Mouse (Mus musculus) liver, embryonic 15.5 days (tissue): ENCODE results near the gene Nemp1. TPM values are rescaled to one million over a fixed set of nuclear protein-coding genes. Genes with fewer than 3 reads are reported as not detected.
"Not testable (repeated sequence)": the region's sequence is repeated elsewhere in the genome, so short reads cannot be mapped to it uniquely, and the experiment has no call there.

ENCODE experiments used
- ATAC-seq: fragments of 200-750 bp; cut with Nextera tagmentation; 2 replicates; pipeline ENCODE4 v1.8.0; 2017; ENCODE audit warnings: moderate number of reproducible peaks, mild to moderate bottlenecking, moderate library complexity; ENCODE audit not compliant: insufficient read depth
- H3K27ac ChIP-seq: fragments of 300-500 bp; sonication (generic); replicated peaks from 2 replicates; pipeline ENCODE4 v1.5.1; 2015; ENCODE audit warnings: mild to moderate bottlenecking, inconsistent platforms
- H3K27me3 ChIP-seq: fragments of 300-500 bp; sonication (generic); 2 replicates; pipeline ENCODE4 v1.6.1; 2015; ENCODE audit warnings: mild to moderate bottlenecking, inconsistent platforms
- H3K36me3 ChIP-seq: fragments of 300-500 bp; sonication (generic); replicated peaks from 2 replicates; pipeline ENCODE4 v1.6.1; 2015; ENCODE audit warnings: moderate library complexity, mild to moderate bottlenecking, inconsistent platforms
- H3K4me1 ChIP-seq: fragments of 300-500 bp; sonication (generic); replicated peaks from 2 replicates; pipeline ENCODE4 v1.6.1; 2015; ENCODE audit warnings: inconsistent platforms
- H3K4me2 ChIP-seq: fragments of 300-500 bp; sonication (generic); 2 replicates; pipeline ENCODE4 v1.6.1; 2015; ENCODE audit warnings: moderate library complexity, mild to moderate bottlenecking, inconsistent platforms
- H3K4me3 ChIP-seq: fragments of 300-500 bp; sonication (generic); replicated peaks from 2 replicates; pipeline ENCODE4 v1.5.1; 2015; ENCODE audit warnings: mild to moderate bottlenecking, inconsistent platforms
- H3K9ac ChIP-seq: fragments of 300-500 bp; sonication (generic); 2 replicates; pipeline ENCODE4 v1.6.1; 2015; ENCODE audit warnings: moderate library complexity, mild to moderate bottlenecking, inconsistent platforms
- H3K9me3 ChIP-seq: fragments of 300-500 bp; sonication (generic); replicated peaks from 2 replicates; pipeline ENCODE4 v1.6.1; 2016; ENCODE audit warnings: inconsistent platforms
- WGBS: fragments of 180-500 bp; shearing (Covaris S2); methylation state at CpG from one replicate; pipeline ENCODE4 v1.1.7; 2015; ENCODE audit warnings: mixed read lengths; ENCODE audit not compliant: insufficient replicate concordance; 5-methylcytosine and 5-hydroxymethylcytosine counted together
- polyA plus RNA-seq: library from polyadenylated mRNA; unstranded; fragments of >200 nt; fragmentation: Nextera tagmentation; extraction: Ambion mirVana; gene quantifications from 2 replicates; pipeline ENCODE4 v1.2.1, GENCODE M21; 2015

The Nemp1 gene
- polyA plus RNA-seq, 1 experiment from 2014 or later, result 5.7 TPM

DNA sequence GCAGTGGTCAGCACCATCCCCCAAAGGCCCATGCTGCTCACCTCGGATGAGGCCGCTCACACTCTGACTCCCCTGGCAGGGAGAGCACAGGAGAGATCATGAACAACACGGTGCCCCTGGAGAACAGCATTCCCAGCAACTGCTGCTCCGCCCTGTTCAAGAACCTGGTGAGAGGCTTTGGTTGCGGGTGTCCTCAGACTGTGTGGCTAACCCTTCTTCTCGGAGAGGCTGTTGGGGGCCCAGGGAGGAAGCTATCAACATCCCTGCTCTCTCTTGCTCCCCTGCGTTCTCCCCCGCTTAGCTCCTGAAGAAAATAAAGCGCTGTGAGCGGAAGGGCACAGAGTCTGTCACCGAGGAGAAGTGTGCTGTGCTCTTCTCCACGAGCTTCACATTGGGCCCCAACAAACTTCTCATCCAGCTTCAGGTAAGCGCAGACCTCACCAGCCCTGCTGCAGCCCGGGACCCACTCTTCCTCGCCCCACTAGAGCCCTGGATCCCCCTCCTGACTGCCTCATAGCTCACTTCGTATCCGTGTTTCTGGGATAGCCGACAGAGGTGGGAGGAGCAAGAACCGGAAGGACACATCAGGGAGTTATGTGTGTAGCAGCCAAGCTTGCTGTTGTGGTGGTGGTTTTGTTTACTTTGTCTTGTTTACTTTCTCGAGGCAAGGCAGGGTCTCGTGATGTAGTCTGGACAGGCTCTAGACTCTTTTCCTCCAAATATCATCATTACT lies 13.6 kb upstream of the Nemp1 start:
- H3K9ac ChIP-seq, result no peak overlapping the region
- H3K36me3 ChIP-seq, result peaks cover 66% of the 10 kb centered on the region
- peak overlapping the region; percentile 7; the same call in 1 of the 2 replicates for H3K4me2 ChIP-seq
- no peaks in the 10 kb centered on the region for H3K27me3 ChIP-seq
- 70% methylated on average over 21 of the region's 21 CpGs for WGBS
- no peak for ATAC-seq
- no peaks in the 10 kb centered on the region for H3K4me1 ChIP-seq
- no peak overlapping the region for H3K4me3 ChIP-seq
- H3K27ac ChIP-seq, result no peak overlapping the region
- no peaks in the 10 kb centered on the region for H3K9me3 ChIP-seq

DNA sequence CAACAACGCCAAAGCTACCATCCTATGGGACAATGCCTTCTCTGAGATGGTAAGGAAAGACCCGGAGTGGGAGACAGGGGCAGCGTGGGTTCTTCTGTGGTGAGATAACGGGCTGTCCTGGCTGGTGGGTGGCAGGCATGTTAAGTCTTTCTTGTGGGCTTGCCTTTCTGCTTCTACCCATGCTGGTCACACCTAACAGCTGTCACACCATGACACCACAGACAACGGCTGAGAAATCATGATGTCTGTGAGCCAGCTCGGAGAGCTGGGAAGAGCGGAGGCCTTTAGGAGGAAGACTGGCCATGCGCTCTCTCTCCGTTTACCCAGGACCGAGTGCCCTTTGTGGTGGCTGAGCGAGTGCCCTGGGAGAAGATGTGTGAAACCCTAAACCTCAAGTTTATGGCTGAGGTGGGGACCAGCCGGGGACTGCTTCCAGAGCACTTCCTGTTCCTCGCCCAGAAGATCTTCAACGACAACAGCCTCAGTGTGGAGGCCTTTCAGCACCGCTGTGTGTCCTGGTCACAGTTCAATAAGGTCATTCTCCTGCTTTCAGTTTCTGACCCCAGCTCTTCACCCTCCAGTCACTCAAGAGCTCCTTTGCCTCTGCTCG lies 11.6 kb upstream of the Nemp1 start:
- no peak for ATAC-seq
- Histone ChIP-seq H3K9ac (no peak overlapping the region), H3K36me3 (peaks cover 65% of the 10 kb centered on the region), H3K4me1 (no peaks in the 10 kb centered on the region), H3K4me3 (no peak overlapping the region), H3K4me2 (no peak overlapping the region), H3K27ac (no peak overlapping the region), H3K9me3 (no peaks in the 10 kb centered on the region), H3K27me3 (no peaks in the 10 kb centered on the region)
- WGBS, result 50% methylated on average over 16 of the region's 16 CpGs

DNA sequence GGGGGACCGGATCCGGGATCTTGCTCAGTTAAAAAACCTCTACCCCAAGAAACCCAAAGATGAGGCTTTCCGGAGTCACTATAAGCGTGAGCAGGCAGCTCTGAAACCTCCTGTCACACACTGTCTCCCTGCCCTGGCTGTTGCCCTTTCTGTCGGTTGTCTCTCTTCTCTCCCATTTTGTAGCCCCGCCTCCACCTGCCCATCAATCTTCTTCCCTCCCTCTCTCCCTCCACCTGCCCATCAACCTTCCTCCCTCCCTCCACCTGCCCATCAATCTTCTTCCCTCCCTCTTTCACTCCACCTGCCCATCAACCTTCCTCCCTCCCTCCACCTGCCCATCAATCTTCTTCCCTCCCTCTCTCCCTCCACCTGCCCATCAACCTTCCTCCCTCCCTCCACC lies 9.1 kb upstream of the Nemp1 start:
- 76% methylated on average over 6 of the region's 6 CpGs for WGBS
- H3K4me2 ChIP-seq, result not testable (repeated sequence)

DNA sequence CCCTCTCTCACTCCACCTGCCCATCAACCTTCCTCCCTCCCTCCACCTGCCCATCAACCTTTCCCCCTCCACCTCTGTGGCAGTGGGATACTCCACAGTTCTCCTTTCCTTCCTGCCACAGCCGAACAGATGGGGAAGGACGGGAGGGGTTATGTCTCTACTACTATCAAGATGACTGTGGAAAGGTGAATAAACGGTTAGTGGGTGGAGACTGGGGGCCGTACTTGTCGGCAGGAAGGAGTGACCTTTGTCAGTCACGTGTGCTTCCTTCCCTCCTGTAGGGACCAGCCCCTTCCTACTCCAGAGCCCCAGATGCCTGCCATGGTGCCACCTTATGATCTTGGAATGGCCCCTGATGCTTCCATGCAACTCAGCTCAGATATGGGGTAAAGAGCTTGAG lies 8.6 kb upstream of the Nemp1 start:
- no peak for ATAC-seq
- Histone ChIP-seq H3K4me1 (peaks cover 23% of the 10 kb centered on the region), H3K9me3 (no peaks in the 10 kb centered on the region), H3K27me3 (peaks cover 20% of the 10 kb centered on the region), H3K9ac (no peak overlapping the region), H3K4me3 (no peak overlapping the region), H3K36me3 (peaks cover 43% of the 10 kb centered on the region), H3K4me2 (no peak overlapping the region), H3K27ac (no peak overlapping the region)
- 36% methylated on average over 6 of the region's 6 CpGs for WGBS

More for the DNA sequence above, 9.1 kb upstream of the Nemp1 start:
- Histone ChIP-seq H3K4me1 (peaks cover 18% of the 10 kb centered on the region), H3K36me3 (peaks cover 48% of the 10 kb centered on the region), H3K27me3 (peaks cover 15% of the 10 kb centered on the region)
- H3K9ac ChIP-seq, ATAC-seq, H3K9me3 ChIP-seq, H3K4me3 ChIP-seq, H3K27ac ChIP-seq: not testable (repeated sequence)

DNA sequence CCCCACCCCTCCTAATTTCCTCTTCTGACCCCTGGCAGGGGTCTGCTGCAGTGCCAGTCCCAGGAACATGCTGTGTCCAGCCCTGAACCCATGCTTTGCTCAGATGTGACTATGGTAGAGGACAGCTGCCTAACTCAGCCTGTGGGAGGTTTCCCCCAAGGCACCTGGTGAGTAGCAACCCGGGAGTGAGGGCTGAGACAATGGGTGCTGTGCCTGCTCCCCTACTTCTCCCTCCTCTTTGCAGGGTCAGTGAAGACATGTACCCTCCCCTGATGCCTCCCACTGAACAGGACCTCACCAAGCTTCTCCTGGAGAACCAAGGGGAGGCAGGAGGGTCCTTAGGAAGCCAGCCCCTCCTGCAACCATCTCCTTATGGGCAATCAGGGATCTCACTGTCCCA lies 7.2 kb upstream of the Nemp1 start:
- Histone ChIP-seq H3K27ac (no peak overlapping the region), H3K9me3 (no peaks in the 10 kb centered on the region), H3K36me3 (peaks cover 29% of the 10 kb centered on the region), H3K4me2 (no peak overlapping the region), H3K27me3 (peaks cover 35% of the 10 kb centered on the region), H3K4me1 (peaks cover 36% of the 10 kb centered on the region), H3K4me3 (no peak overlapping the region), H3K9ac (no peak overlapping the region)
- WGBS, result 53% methylated on average over 1 of the region's 1 CpGs
- no peak for ATAC-seq

DNA sequence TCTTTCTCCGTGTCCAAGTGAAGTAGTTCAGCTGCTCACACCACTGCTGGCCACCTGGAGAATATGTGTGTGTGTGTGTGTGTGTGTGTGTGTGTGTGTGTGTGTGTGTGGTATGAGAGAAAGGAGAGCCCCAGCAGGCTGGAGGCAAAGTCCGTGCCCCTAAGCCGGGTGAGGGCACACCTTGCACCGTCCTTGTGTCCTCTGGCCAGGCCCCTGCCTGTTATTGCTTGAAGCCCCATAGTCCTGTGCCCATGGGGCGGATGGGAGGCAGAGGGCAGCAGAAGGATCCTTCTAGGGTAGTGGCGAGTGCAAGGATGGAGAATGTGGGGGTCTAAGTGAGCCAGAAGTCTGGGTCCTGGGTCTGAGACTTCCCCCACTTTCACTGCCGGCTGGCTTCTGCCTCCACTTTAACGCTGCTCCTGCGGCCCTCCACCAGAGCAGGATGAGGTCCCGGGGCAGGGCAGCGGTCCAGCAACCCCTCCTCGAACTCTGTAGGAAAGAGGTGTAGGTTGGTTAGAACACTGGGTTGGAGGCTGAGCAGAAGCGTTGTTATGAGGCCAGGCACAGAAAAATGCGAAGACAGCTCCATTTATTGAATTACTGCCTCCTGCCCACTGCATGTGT lies 5.3 kb upstream of the Nemp1 start:
- Histone ChIP-seq H3K9me3 (no peaks in the 10 kb centered on the region), H3K27ac (peak overlapping the region; percentile 72), H3K36me3 (peaks cover 17% of the 10 kb centered on the region; the same call in 1 of the 2 replicates), H3K27me3 (peaks cover 53% of the 10 kb centered on the region), H3K4me1 (peaks cover 50% of the 10 kb centered on the region), H3K4me2 (peak overlapping the region; percentile 55), H3K4me3 (peak overlapping the region; percentile 26), H3K9ac (peak overlapping the region; percentile 30; the same call in 1 of the 2 replicates)
- no peak for ATAC-seq
- WGBS, result 31% methylated on average over 14 of the region's 14 CpGs

DNA sequence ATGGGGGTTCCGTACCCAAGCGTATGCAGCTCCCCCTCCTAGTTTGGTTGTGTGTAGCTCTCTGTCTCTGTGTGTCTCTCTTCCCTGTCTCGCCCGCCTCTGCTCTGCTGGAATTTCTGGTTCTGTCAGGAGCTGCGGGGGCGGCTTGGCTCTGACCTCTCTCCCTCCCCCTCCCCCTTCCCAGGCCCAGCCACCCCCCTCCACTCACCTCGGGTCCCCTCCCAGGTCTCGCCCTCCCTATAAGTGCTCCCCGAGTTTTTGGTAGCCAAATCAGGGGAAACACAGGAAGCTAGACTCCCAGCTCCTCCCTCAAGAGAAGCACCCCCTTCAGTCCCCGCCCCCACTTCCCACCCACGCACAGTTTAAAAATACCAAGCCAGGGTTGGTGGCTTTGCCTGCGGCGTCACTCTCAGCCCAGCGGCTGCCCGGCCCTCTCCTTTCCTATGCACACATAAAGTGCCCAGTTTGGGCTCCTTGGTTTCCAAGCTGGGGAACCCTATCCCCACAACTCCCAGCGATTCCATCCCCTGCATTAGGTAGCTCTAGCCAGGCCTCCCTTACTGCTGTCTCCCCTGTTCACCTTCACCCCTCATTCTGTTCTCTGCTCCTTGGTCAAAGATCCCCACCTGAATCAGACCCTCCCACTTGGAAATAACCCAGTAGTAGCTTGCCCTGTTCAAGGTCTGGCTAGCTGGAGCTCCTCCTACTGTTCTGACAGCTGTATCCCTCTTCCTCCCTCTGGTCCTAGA lies 4.6 kb upstream of the Nemp1 start:
- Histone ChIP-seq H3K27me3 (peaks cover 60% of the 10 kb centered on the region), H3K9me3 (no peaks in the 10 kb centered on the region), H3K4me3 (peak overlapping the region; percentile 26), H3K9ac (no peak overlapping the region; the same call in 1 of the 2 replicates), H3K4me2 (peak overlapping the region; percentile 55), H3K4me1 (peaks cover 57% of the 10 kb centered on the region), H3K27ac (peak overlapping the region; percentile 72), H3K36me3 (peaks cover 14% of the 10 kb centered on the region; the same call in 1 of the 2 replicates)
- peak; percentile 35 for ATAC-seq
- WGBS, result 7% methylated on average over 16 of the region's 16 CpGs

DNA sequence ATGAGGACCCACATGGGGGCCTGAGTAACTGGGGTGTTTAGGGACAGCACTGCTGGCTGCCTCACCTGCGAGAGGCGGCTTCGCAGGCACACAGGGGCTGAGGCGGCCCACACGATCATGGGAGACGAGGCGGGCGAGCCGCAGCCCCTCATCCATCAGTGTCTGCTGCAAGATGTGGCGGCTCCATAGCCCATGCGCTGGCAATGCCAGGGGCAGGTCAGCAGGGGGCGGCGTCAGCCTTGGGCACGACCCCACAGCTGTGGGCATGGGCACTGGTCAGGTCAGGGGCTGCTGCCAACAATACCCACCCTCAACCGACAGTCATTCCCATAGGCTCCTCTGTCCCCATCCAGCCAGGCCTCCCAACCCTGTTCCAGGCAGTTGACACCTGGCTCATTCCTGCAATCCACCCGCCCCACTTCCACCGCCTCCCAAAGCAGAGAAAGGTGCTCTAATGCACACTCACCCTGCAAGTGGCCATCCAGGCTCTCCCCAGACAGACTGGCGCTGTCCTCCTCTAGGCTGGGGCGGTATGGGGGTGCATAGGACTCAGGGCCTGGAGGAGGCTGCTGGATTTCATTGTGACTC lies 3.9 kb upstream of the Nemp1 start:
- Histone ChIP-seq H3K4me3 (no peak overlapping the region), H3K27me3 (peaks cover 67% of the 10 kb centered on the region), H3K4me2 (peak overlapping the region; percentile 55), H3K9me3 (no peaks in the 10 kb centered on the region), H3K27ac (peak overlapping the region; percentile 72; the same call in 1 of the 2 replicates), H3K36me3 (peaks cover 14% of the 10 kb centered on the region; the same call in 1 of the 2 replicates), H3K9ac (no peak overlapping the region), H3K4me1 (peaks cover 63% of the 10 kb centered on the region)
- 33% methylated on average over 19 of the region's 19 CpGs for WGBS
- ATAC-seq, result no peak

DNA sequence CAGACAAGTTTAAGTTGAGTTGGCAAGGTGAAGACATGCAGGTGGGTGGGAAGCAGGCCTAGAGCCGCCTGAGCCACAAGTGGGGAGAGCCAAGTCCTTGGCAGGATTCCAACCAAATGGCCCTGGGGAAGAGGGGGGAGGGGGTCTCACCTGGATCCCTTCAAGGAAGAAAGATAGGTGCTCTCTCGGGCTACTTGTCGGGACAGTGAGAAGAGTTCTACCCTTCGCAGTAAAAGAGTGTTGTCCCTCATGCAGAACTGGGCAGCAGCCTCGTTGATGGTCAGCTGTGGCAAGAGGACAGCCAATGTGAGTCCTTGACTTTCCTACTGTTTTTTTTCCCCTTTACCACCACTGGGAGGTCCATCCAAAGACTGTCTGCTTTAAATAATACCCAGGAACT lies 3.1 kb upstream of the Nemp1 start:
- Histone ChIP-seq H3K27ac (no peak overlapping the region), H3K9ac (no peak overlapping the region), H3K36me3 (peaks cover 14% of the 10 kb centered on the region; the same call in 1 of the 2 replicates), H3K4me2 (no peak overlapping the region), H3K4me3 (no peak overlapping the region), H3K4me1 (peaks cover 70% of the 10 kb centered on the region), H3K27me3 (peaks cover 75% of the 10 kb centered on the region), H3K9me3 (no peaks in the 10 kb centered on the region)
- ATAC-seq, result no peak
- WGBS, result 51% methylated on average over 5 of the region's 5 CpGs

DNA sequence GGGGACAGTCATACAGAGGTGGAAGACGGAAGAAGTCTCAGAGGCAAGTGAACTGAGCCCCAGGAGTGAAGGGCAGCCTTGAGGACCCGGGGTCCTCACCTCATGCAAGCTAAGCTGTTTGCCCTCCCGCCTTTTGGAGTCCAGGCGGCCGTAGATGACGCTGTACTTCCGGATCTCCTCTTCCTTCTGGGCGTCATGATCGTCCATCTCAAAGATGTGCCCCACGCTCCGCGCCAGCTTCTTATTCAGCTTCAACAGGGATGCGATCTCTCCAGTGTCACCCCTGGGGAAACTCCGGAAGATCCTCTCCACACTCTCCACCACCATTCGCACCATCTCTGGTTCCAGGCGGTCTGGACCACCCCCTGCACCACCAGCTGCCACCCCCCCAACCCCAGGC lies 2.5 kb upstream of the Nemp1 start:
- Histone ChIP-seq H3K9me3 (no peaks in the 10 kb centered on the region), H3K36me3 (peaks cover 14% of the 10 kb centered on the region; the same call in 1 of the 2 replicates), H3K4me1 (peaks cover 73% of the 10 kb centered on the region), H3K4me2 (peak overlapping the region; percentile 71; the same call in 1 of the 2 replicates), H3K27me3 (peaks cover 81% of the 10 kb centered on the region), H3K4me3 (no peak overlapping the region), H3K9ac (no peak overlapping the region), H3K27ac (no peak overlapping the region)
- ATAC-seq, result no peak
- 33% methylated on average over 16 of the region's 16 CpGs for WGBS
